Mouse (Mus musculus) bone marrow macrophage, adult 2 months (primary cell): ENCODE measurements around the gene Sufu.

Experiments
- CTCF ChIP-seq: IDR thresholded peaks from 2 replicates; pipeline ENCODE4 v1.5.1; 2012; ENCODE audit warnings: low read depth, mild to moderate bottlenecking, low read length, moderate library complexity
- POLR2A ChIP-seq: IDR thresholded peaks from 2 replicates; pipeline ENCODE4 v1.6.1; 2012; ENCODE audit warnings: mild to moderate bottlenecking, low read depth, low read length, borderline replicate concordance

GRCm38 (mm10) chr19:46363294-46364009 is 33.2 kb upstream of the Sufu start:
- TF ChIP-seq POLR2A: no peak
- TF ChIP-seq CTCF: no peak
